Comparison of ENCODE assay signal across 10 mouse cellular contexts in the genomic region with DNA sequence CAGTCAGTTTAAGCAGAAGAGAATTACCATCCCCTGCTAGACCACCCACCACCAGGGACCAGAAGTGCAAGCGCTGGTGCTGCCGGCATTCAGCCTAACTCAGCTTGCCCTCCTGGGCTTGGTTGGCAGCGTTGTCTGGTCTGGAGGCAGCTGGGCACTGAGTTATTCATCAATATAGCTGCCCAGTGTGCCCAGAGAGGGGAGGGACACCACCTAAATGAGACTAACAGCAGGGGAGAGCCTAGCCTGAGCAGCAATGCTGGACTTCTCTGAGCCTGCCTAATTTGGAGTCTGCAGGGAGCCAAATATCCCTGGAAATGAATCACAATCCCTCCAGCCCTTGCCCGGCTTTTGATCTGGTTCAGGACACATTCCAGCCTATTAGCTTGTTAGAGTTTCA. TPM values are rescaled to one million over a fixed set of nuclear protein-coding genes. Genes with fewer than 3 reads are reported as not detected.
DNase-seq lines count a peak whose midpoint lies in the region; ATAC-seq and TF ChIP-seq lines count a peak whose summit lies in the region.
"Had no signal": no experiment of that assay in that cellular context is flagged by ENCODE, and none has a peak within 500 bp of the region (broad histone marks: within the 10 kb centered on the region; RNA-seq: fewer than 3 reads in every experiment).

No protein-coding gene starts in this region.

- H3K36me3 ChIP-seq in forebrain, embryonic 14.5 days (ENCODE audit: control insufficient read depth, insufficient read depth, low read length): no peaks in the 10 kb centered on the region
- no peaks in the 10 kb centered on the region for H3K36me3 ChIP-seq in midbrain, postnatal 0 days (ENCODE audit: insufficient read depth, low read length)
- H3K36me3 ChIP-seq: lung, embryonic 15.5 days had no signal

- H3K27ac ChIP-seq in forebrain, embryonic 14.5 days (ENCODE audit: low read depth, low read length): no peak overlapping the region
- no peak overlapping the region for H3K27ac ChIP-seq in midbrain, postnatal 0 days (ENCODE audit: low read depth, low read length)
- H3K27ac ChIP-seq: lung, embryonic 15.5 days had no signal

- 1% methylated on average over 4 of the region's 4 CpGs for WGBS in forebrain, embryonic 14.5 days
- 10% methylated on average over 4 of the region's 4 CpGs for WGBS in midbrain, postnatal 0 days

- DNase-seq in layer of hippocampus, adult 8-10 months (ENCODE audit: low spot score in 2 of 2): peak; percentile 22 to 48
- DNase-seq in layer of hippocampus, postnatal 36 days: no peak
- peak; percentile 82 for DNase-seq in brain, embryonic 14.5 days (ENCODE audit: low read depth)
- DNase-seq in forebrain, embryonic 14.5 days (ENCODE audit: low spot score): peak; percentile 63
- peak; percentile 75 for DNase-seq in midbrain, postnatal 0 days (ENCODE audit: low spot score)
- no peak for DNase-seq in adrenal gland, postnatal 36 days
- DNase-seq: cerebellum, postnatal 25 days; kidney, adult 2 months had no signal

- no peaks in the 10 kb centered on the region for H3K4me1 ChIP-seq in forebrain, embryonic 14.5 days (ENCODE audit: control insufficient read depth, insufficient read depth, low read length)
- no peaks in the 10 kb centered on the region for H3K4me1 ChIP-seq in midbrain, postnatal 0 days (ENCODE audit: insufficient read depth, low read length)
- H3K4me1 ChIP-seq: lung, embryonic 15.5 days had no signal

- no peaks in the 10 kb centered on the region for H3K27me3 ChIP-seq in forebrain, embryonic 14.5 days (replicated peaks; ENCODE audit: control insufficient read depth, insufficient read depth, low read length)
- H3K27me3 ChIP-seq in midbrain, postnatal 0 days (ENCODE audit: insufficient read depth, low read length): peaks cover 10% of the 10 kb centered on the region
- H3K27me3 ChIP-seq: lung, embryonic 15.5 days had no signal

- H3K9ac ChIP-seq in forebrain, embryonic 14.5 days (ENCODE audit: low read length): no peak overlapping the region
- no peak overlapping the region for H3K9ac ChIP-seq in midbrain, postnatal 0 days (replicated peaks; ENCODE audit: low read length, poor library complexity, severe bottlenecking)
- H3K9ac ChIP-seq: lung, embryonic 15.5 days had no signal

- H3K4me3 ChIP-seq in forebrain, embryonic 14.5 days (ENCODE audit: low read depth, low read length): no peak overlapping the region
- H3K4me3 ChIP-seq in midbrain, postnatal 0 days (ENCODE audit: low read depth, low read length): no peak overlapping the region
- H3K4me3 ChIP-seq: lung, embryonic 15.5 days had no signal

- peak; percentile 71; the same call in 1 of the 2 replicates for ATAC-seq in forebrain, embryonic 14.5 days
- ATAC-seq in midbrain, postnatal 0 days (ENCODE audit: low FRiP score): no peak
- ATAC-seq in CD4-positive, CD25-positive, alpha-beta regulatory T cell, adult 4 months: no peak

- H3K4me2 ChIP-seq in forebrain, embryonic 14.5 days (ENCODE audit: low read length): no peak overlapping the region
- no peak overlapping the region for H3K4me2 ChIP-seq in midbrain, postnatal 0 days (ENCODE audit: low read depth, low read length, poor library complexity, severe bottlenecking)
- H3K4me2 ChIP-seq: lung, embryonic 15.5 days had no signal

- H3K9me3 ChIP-seq in forebrain, embryonic 14.5 days (replicated peaks; ENCODE audit: control insufficient read depth, low read length): no peaks in the 10 kb centered on the region
- H3K9me3 ChIP-seq in midbrain, postnatal 0 days (ENCODE audit: low read length): no peaks in the 10 kb centered on the region
- H3K9me3 ChIP-seq: lung, embryonic 15.5 days had no signal

- no peak for TF ChIP-seq CTCF in brain, embryonic 14.5 days (IDR thresholded peaks at IDR 0.05; ENCODE audit: borderline replicate concordance, extremely low read depth, insufficient read depth, insufficient read length)
- no peak for TF ChIP-seq CTCF in midbrain, postnatal 0 days (IDR thresholded peaks at IDR 0.05)

- no peak for TF ChIP-seq POLR2A in brain, embryonic 14.5 days (IDR thresholded peaks at IDR 0.05; ENCODE audit: borderline replicate concordance, extremely low read depth, insufficient read depth, insufficient read length, poor library complexity, severe bottlenecking)

RNA-seq across cellular contexts. Expression of gene Oxtr, which starts 20.6 kb away (rescaled TPM):
- total RNA-seq in layer of hippocampus, adult 8-10 months (2022): 1 to 10 TPM; 4.9 to 7.6 (median 6.0) TPM
- total RNA-seq in layer of hippocampus, postnatal 36 days (2021): 1 to 10 TPM; 7.2 to 8.7 TPM
- 0.53 and 1.1 TPM in 2 replicates for polyA plus RNA-seq in brain, embryonic 14.5 days (2012; rRNA removed)
- 0.39 and 0.70 TPM in 2 replicates for polyA plus RNA-seq in forebrain, embryonic 14.5 days (2014; fragmentation: Nextera tagmentation; extraction: Ambion mirVana)
- total RNA-seq in midbrain, postnatal 0 days (2014; rRNA removed): 4.9 and 5.9 TPM in 2 replicates
- polyA plus RNA-seq in midbrain, postnatal 0 days (2015; fragmentation: Nextera tagmentation; extraction: Ambion mirVana): 2.9 and 3.2 TPM in 2 replicates
- not detected for polyA plus RNA-seq in CD4-positive, CD25-positive, alpha-beta regulatory T cell, adult 4 months (2017; shearing (Covaris generic))
- 100 to 1,000 TPM in 1 of 2 experiments, 10 to 100 TPM in 1; 17.8 to 330 TPM for total RNA-seq in adrenal gland, postnatal 36 days (2021)

RNA-seq across cellular contexts. Expression of gene Cav3, which starts 51.0 kb away (rescaled TPM):
- total RNA-seq in layer of hippocampus, adult 8-10 months (2022): 1 to 10 TPM in 1 of 4 experiments, under 1 TPM in 3; 0.37 to 1.0 (median 0.43) TPM
- total RNA-seq in layer of hippocampus, postnatal 36 days (2021): under 1 TPM; 0.56 to 0.90 TPM
- polyA plus RNA-seq in brain, embryonic 14.5 days (2012; rRNA removed): 0.16 and 0.23 TPM in 2 replicates
- not detected in 2 replicates for polyA plus RNA-seq in forebrain, embryonic 14.5 days (2014; fragmentation: Nextera tagmentation; extraction: Ambion mirVana)
- not detected in 2 replicates for total RNA-seq in midbrain, postnatal 0 days (2014; rRNA removed)
- polyA plus RNA-seq in midbrain, postnatal 0 days (2015; fragmentation: Nextera tagmentation; extraction: Ambion mirVana): not detected in 2 replicates
- polyA plus RNA-seq in CD4-positive, CD25-positive, alpha-beta regulatory T cell, adult 4 months (2017; shearing (Covaris generic)): not detected
- total RNA-seq in adrenal gland, postnatal 36 days (2021): not detected

Comparison
In these comparisons a context has a peak if more than half of its experiments do, and no peak if none do; other contexts are left out.
1. DNase-seq: peak in layer of hippocampus, adult 8-10 months (2 of 2), brain, embryonic 14.5 days (single experiment), forebrain, embryonic 14.5 days (single experiment) and midbrain, postnatal 0 days (single experiment); none in layer of hippocampus, postnatal 36 days (0 of 2) and adrenal gland, postnatal 36 days (0 of 2).